Mouse (Mus musculus) erythroid progenitor cell, adult 5-6 weeks (primary cell): ENCODE data around the gene Creb3l2. TPM values are rescaled to one million over a fixed set of nuclear protein-coding genes. Genes with fewer than 3 reads are reported as not detected.

ENCODE experiments used
- ATAC-seq: replicated peaks from 2 replicates; pipeline ENCODE4 v1.8.0; 2016; ENCODE audit warnings: moderate number of reproducible peaks, mild to moderate bottlenecking, moderate TSS enrichment, inconsistent platforms; ENCODE audit not compliant: poor library complexity, low FRiP score, severe bottlenecking
- total RNA-seq, 2 experiments: library from RNA; stranded (forward) in 1 of 2; stranded (reverse) in 1 of 2; fragments of 150-400 nt in 1 of 2; fragments of 186-747, 209-891 nt in 1 of 2; gene quantifications; 2 replicates each; pipeline versions ENCODE4 v1.2.3 to v1.2.4; 2015 to 2017; ENCODE audit warnings: low replicate concordance in 2 of 2

The Creb3l2 gene
- total RNA-seq, 2 experiments from 2014 or later, result 0.38 to 1.7 TPM

DNA sequence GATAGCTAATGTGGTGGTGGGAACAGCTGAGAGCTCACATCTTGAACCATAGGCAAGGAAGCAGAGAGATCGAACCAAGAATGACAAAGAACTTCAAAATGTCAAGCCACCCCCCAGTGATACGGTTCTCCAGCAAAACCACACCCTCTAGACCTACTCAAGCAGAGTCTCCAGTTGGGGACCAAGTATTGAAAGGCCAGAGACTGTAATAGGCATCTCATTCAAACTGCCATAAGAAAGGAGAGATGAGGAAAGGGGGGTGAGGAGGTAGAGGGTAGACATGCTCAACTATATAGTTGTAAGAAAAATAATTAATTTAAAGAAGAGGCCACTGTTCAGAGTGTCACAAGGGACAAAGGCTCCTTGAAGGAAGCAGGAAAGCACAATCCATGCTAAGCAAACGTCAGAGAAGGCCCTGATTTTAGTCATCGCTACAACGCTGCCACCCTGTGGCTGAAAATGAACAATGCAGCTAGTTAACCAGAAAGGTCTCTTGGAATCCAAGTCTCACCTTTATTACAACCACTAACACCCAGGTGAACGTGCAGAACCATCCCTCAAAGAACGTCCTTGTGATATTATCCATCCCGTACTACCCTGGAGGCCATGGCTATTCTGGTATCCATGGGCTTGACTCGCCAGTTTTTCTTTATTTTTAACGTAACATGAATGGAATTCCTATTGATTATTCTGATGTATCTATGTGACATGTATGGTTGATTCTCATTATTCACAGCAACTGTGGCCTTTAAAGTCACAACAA lies 5.9 kb upstream of the Creb3l2 start:
- no peak; the same call in 1 of the 2 replicates for ATAC-seq

DNA sequence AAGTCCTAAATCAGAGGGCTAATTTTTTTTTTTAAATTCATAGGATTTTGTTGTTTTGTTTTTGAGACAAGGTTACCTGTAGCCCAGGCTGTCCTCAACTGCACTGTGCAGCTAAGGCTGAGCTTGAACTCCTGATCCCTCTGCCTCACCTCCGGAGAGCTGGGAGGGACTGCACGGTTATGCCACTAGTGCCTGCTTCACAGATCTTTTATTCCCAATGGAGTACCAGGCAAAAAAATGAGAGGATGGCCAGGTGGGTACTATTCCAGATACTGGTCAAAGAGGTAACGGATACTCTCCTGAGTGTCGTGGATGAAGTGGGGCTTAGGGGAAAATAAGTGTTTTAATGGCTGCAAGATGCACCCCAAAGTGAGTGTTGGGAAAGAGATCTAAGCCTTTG lies 835 bp upstream of the Creb3l2 start:
- no peak for ATAC-seq

DNA sequence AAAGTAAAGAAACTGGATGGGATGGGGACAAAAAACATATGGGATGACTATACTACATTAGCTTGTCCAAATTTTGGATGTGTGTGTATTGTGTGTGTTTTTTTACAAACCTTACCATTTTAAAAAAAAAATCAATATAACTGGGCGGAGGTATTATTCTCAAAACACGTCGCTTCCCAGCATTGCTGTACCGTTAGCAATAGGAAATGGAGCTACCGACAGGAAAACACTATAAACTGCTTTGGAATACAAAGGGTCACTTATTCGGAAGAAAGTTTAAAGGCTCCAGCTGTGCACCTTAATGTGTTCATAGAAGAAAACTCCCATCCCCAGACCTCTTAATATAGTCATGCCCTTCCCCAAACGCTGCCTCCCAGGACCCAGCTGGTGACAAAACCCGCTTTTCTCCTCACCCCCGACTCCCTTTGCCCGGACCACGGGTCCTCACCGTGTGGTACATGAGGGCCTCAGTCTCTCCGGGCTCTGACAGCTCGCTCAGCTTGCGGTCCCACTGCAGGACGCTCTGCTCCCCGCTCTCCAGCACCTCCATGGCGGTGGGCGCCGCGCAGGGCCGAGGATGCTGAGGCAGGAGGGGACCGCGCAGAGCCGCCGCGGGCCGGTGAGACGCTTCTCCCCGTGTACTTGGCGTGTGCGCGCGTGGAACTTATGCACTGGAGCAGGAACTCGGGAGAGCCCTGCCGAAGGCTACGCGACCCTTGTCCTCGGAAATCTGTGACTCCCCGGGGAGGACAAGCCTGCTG lies 515 bp downstream of the Creb3l2 start:
- ATAC-seq, result peak; percentile 32

DNA sequence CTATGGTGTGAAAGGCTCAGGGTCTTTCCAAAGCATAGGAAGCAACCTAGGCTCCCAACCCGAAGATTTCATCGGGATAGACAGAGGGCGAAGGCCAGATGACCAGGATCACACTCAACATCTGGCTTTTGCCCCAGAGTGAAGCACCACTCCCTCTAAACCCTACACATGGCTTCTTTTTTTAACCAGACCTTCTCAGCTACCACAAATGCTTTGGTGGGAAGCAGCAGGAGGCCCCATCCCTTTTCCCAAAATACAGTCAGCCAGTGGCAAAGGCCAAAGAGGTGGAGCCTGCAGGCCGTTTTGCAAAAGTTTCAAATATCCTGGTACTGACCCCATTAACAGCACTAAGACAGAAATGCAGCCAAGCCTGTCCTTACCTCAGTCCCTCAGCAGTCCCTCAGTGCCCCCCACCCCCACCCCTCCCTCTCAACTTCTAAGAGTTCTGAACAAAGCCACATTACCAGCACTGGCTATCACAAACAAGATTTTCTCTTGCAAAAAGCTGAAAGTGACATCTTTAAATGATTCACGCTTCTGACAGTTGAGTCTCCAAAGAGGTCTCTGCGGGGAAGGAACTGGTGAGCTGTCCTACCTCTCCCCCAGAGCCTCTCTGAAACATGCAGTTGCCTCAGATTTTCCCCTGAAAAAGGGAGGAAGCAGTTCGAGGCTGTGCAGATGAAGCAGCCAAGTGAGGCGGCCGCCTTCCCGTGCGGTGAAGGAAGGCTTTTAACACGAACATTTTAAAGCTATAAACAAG lies 1.3 kb downstream of the Creb3l2 start:
- ATAC-seq, result no peak

DNA sequence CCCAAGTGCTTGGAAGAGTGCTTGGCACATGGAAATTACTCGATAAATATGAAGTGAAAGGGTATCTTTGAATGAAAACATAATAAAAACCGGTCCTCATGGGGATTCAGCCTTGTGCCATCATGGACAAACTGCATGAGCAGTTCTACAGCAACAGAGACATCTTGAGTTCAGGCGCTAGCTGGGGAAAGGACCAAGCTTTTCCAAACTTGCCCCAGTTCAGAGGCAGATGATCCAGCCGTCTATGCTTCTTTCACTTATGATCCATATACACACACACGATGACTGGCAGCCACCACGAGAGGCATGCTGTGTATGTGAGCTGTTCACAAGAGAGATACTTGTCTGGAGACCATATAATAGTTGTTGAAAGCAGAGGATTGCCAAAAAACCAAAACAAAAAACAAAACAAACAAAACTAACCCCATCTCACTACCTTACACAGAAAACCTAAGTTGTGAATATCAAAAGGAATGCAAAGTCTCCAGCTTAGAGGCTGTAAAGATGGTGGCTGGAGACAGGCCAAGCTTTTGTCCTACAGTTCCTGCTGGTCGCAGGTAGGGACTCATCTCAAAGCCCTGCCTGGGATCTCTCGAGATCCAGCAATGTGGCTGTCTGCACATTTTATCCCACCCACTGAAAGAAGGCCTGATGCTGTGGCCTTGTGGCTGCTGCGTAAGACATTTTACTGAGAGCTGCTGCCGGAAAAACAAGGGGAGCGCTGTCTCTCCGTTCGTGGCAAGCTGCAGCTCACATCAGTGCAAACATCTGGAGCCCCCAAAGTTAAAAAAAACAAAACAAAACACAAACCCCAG lies 2.1 kb downstream of the Creb3l2 start:
- no peak for ATAC-seq

DNA sequence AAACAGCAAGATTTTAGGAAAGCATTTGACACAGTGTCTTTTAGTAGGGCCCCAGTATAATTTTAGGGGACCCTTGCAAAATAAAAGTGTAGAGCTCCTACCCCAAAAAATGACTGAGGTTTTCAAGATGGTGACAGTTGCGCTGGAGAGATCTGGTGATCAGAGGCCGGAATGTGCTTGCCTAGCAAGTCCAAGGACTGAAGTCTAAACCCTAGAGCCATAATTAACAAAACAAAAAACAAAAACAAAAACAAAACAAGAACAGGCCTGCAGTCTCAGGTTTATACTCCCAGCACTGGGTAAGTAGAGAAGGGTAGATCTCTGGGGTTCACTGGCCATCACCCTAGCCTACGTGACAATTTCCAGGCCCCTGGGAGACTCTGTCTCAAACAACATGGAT lies 3.4 kb downstream of the Creb3l2 start:
- ATAC-seq, result no peak

DNA sequence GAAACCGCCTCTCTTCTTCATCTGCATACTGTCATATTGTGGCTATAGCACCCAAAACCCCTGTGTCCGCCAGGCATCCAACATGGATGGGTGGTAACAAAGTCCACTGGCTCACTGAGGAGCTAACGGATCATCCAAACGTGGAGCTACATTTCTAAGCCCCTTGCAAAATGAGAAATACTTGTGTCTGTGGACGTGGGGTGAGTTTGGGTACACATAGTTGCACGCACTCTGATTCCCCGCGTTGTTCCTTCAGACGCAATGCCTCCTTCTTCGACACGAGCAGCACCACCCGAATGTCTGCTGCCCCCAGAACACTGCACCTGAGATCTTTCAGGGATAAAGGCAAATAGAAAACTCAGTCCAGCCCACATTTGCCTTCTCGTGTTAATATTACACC lies 4.9 kb downstream of the Creb3l2 start:
- no peak for ATAC-seq

DNA sequence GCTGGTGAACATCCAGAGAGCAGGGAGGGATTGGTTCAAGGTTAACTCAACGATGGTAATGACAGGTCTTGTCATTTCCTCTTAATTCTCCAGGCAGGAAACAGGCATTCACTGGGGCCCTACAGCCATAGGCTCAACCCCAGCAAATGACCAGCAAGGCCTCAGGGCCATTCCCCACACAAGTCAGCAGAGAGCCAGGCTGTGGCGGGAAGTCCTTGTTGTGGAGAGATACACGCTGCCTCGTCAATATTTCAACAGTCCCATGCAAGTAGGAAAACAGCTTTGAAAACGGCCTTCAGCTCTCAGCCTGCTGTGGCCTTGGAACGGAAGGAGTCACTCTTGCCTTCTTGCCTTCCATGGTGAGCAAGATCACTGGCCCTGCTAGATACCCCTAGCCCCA lies 6.6 kb downstream of the Creb3l2 start:
- no peak for ATAC-seq

DNA sequence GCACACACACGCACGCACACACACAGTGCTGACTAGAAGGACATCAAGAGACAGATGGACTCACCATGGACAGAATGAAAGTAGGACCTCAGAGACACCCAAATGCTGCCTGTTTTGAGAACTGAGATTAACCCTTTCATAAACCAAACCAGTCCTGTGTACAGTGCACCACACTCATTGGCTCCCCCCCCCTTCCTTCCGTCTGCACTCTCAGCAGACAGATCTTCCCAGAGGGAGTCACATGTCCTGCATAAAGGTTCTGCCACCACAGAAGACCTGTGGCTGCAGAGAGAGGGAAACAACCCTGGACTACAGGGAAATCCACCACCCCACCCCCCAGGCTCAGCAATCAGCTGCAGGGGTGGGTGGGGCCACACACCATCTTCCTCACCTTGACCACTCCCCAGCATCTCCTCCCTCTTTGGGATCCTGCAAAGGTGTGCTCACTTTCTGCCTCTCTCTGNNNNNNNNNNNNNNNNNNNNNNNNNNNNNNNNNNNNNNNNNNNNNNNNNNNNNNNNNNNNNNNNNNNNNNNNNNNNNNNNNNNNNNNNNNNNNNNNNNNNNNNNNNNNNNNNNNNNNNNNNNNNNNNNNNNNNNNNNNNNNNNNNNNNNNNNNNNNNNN lies 12.0 kb downstream of the Creb3l2 start:
- ATAC-seq, result no peak

DNA sequence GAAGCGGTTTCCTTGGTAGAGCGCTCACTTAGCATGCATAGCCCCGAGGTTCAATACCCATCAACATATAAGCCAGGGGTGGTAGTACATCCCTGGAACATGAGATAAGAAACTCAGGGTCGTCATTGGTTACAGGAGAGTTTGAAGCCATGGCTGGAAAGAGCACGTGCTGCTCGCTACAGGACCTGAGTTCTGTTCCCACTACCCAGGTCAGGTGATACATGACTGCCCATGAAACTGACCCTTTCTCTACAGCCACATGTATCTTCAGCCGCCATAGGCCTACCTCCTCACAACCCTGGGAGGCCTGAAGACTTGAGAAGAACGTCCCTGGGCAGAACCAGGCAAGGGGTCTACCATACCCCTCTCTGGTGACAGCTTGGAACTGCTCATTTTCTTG lies 13.0 kb downstream of the Creb3l2 start:
- ATAC-seq, result no peak

DNA sequence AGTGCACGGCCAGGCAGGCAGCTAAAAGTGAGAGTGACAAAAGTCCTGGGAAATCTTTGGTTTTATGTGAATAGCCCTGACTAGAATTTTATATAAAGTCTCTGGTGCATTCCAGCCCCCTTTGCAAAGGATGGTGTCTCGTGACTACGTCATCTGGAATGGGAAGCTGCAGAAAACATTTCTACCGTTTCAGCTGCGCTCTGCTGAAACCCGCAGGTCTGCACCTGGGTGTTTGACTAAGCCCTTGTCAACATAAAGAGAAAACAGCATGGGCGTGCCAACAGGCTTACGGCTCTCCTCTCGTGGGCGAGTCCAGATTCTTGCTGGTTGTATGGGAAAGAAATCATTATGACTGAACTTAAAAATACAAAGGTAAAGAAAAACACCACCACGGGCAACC lies 13.9 kb downstream of the Creb3l2 start:
- no peak for ATAC-seq

DNA sequence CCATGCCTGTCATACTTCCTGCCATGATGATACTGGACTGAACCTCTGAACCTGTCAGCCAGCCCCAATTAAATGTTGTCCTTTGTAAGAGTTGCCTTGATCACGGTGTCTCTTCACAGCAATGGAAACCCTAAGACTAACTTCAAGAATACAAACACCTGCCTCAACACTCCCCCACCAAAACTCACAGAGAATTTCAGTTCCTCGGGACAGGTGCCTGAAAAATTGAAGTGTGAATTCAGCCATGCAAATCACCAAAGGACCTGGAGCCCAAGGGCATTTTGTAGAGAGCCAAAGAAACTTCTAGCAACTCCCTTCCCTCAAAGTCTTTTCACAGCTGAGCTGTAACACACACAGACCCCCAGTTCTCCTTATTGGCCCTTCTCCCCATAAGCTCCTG lies 15.3 kb downstream of the Creb3l2 start:
- no peak for ATAC-seq

DNA sequence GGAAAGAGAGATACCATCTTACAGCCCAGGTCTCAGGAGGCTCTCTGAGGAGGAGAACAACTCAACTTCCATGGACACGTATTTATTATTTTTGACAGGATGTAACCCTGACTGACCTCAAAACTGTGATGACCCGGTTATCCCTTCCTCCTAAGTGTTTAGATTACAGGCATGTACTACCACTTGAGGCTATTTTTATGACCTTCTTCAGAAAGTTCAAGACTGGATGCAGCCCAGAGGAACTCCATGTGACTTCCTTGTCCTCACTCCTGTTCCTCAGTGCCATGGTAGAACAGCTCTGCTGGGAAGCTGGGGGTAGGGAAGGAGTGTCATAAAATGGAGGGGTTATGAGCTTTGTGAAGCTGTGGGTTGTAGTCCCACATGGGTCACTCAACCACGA lies 16.1 kb downstream of the Creb3l2 start:
- ATAC-seq, result no peak

DNA sequence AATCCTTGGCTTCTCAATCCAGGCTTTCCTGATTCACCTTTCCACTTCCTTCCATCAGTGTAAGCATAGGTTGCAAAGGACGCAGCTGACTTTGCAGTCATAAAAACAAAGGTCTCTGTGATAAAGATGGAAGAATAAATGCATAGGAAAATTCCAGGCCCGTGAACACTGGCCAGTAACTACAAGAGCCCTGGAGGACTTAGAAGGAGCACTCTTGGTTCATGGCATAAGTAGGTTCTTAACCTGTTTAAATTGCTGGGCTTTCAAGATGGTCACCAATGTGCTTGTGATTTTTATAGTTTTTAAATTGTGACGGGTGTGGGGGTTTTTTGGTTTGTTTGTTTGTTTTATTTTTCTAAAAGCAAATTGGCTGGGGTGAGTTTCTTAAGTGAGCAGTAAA lies 16.9 kb downstream of the Creb3l2 start:
- no peak for ATAC-seq

DNA sequence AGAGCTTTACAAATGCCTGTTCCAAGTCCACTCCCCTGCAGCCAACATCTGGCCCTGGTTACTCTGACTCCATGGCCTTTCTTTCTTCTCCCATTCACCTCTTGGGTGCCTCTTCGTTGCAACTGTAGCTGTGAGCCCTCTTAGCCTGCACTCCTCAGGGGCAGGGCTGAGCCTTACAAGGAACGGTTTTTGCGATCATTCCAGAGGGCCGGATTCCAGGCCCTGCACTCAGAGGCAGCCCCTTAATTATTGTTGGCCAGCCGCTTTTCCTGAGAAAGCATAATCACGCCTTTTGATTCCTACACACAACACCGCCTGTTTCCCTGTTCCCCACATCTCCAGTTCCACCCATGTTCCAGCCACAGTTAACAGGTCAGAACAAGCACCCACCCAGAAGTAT lies 17.6 kb downstream of the Creb3l2 start:
- no peak for ATAC-seq

DNA sequence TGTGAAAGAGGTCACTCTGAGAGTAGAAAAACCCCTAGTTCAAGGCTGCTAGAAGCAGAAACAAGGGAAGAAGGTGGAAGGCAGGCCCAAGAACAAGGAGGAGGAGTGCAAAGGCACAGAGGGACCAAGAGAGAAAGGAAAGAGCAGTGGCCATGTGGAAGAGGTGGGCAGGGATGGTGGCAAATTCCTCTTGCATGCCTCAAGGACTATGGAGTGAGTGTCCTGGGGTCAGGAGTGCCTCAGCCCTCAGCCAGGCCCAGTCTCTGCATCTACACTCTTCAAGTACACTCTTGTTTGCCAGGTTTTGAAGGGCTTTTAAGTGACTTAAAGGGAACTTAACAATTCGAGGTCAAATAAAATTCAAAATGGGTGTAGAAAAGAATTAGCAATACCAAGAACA lies 18.6 kb downstream of the Creb3l2 start:
- no peak for ATAC-seq

DNA sequence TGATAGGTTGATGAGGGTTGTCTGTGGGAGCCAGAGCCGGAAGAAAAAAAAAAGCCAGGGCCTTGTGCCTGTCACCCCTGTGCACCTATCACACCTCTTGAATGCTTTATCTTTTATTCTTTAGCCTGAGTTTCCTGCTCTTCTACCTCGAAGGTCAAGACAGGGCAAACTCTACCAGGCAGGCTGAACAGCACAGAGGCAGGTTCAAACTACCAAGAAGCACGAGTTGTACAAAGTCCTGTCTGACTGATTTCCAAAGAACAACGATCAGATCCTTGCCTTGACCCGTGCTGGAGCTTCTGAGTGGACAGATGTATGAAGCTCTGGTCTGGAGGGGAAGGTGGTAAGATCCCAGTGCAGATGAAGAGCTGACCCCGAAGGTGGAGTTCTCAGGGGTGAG lies 20.8 kb downstream of the Creb3l2 start:
- no peak for ATAC-seq

DNA sequence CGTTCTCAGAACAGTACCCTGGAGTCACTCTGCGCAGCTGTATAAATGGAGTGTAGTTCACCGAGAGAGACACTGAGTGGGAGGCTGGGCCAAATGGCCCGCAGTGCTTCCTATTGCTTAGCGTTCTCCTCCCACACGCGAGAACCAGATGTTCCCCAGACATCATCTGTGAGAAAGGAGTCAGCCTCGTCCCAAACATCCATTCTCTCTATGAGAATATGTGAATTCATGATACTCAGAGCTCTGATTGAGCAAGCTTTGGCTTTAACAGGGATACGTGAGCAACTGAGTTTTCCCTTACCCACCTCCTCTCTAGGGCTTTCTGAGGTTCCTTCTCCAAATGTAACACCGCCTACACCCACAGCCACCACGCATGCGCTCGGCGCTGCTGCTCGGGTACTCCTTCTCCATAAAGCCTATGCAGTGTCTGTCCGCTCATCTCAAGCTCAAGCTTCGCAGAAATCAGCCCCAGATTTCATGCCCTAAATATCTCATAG lies 22.5 kb downstream of the Creb3l2 start:
- no peak for ATAC-seq

DNA sequence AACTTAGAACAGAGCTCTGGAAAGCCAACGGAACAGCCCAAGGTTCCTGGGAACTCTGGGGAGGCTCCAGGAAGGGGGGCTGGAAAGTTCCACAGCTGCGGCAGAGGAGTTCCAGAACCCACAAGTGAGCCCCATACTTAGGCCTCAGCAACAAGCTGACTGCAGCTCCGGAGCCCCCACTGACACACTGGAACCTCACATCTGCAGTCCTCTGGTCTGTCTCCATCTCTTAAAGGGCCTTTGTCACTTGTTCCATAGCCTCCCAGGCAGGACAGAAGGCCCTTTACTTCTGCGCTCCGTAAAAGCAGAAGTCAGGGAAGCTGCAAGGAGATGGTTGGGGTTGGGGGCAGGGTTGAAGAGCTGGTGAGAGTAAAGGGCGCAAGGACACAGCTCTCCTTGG lies 23.0 kb downstream of the Creb3l2 start:
- ATAC-seq, result no peak
